8 mouse cellular contexts compared by ENCODE assay signal in genomic region chr13:99564346-99564745, GRCm38 (mm10). TPM values are rescaled to one million over a fixed set of nuclear protein-coding genes. Genes with fewer than 3 reads are reported as not detected.
A peak's percentile ranks its signal among the peaks of the same experiment; 100 is the strongest.
DNase-seq lines count a peak whose midpoint lies in the region; ATAC-seq lines count a peak whose summit lies in the region.

No protein-coding gene starts in this region.

- no peaks in the 10 kb centered on the region for H3K9me3 ChIP-seq in midbrain, embryonic 11.5 days (ENCODE audit: control insufficient read depth, low read length)
- H3K9me3 ChIP-seq in midbrain, embryonic 16.5 days (replicated peaks; ENCODE audit: control insufficient read depth, low read length, poor library complexity, severe bottlenecking), result no peaks in the 10 kb centered on the region

- no peak overlapping the region for H3K4me2 ChIP-seq in midbrain, embryonic 11.5 days
- H3K4me2 ChIP-seq in midbrain, embryonic 16.5 days (ENCODE audit: low read length), result no peak overlapping the region

- H3K4me3 ChIP-seq in midbrain, embryonic 11.5 days (ENCODE audit: low read depth, low read length), result no peak overlapping the region
- no peak overlapping the region for H3K4me3 ChIP-seq in midbrain, embryonic 16.5 days (ENCODE audit: low read depth, low read length)

- 33% methylated on average over 3 of the region's 3 CpGs for WGBS in midbrain, embryonic 11.5 days
- WGBS in midbrain, embryonic 16.5 days, result 47% methylated on average over 3 of the region's 3 CpGs

- H3K9ac ChIP-seq in midbrain, embryonic 11.5 days (ENCODE audit: low read length), result no peak overlapping the region
- H3K9ac ChIP-seq in midbrain, embryonic 16.5 days (ENCODE audit: low read depth, low read length), result no peak overlapping the region

- peak; percentile 46 for DNase-seq in adrenal gland, postnatal 25 days
- DNase-seq in adrenal gland, adult 8-10 months, result no peak
- peak; percentile 90 for DNase-seq in midbrain, embryonic 11.5 days (ENCODE audit: low spot score, missing footprints)
- peak; percentile 83 for DNase-seq in embryo, embryonic 10.5 days (ENCODE audit: low spot score)
- DNase-seq in lung, postnatal 36 days, result peak; percentile 11
- DNase-seq in urinary bladder, adult 2 months (ENCODE audit: low spot score), result no peak

- ATAC-seq in midbrain, embryonic 11.5 days (ENCODE audit: low FRiP score), result no peak
- no peak for ATAC-seq in midbrain, embryonic 16.5 days
- no peak for ATAC-seq in CD4-positive, CD25-positive, alpha-beta regulatory T cell, adult 4 months

- H3K27ac ChIP-seq in midbrain, embryonic 11.5 days (ENCODE audit: low read depth, low read length), result no peak overlapping the region
- no peak overlapping the region for H3K27ac ChIP-seq in midbrain, embryonic 16.5 days (ENCODE audit: low read length)

- H3K36me3 ChIP-seq in midbrain, embryonic 11.5 days (ENCODE audit: control insufficient read depth, insufficient read depth, low read length), result no peaks in the 10 kb centered on the region
- H3K36me3 ChIP-seq in midbrain, embryonic 16.5 days (ENCODE audit: control insufficient read depth, insufficient read depth, low read length), result no peaks in the 10 kb centered on the region

- no peaks in the 10 kb centered on the region for H3K27me3 ChIP-seq in midbrain, embryonic 11.5 days (ENCODE audit: control insufficient read depth, insufficient read depth, low read length)
- no peaks in the 10 kb centered on the region for H3K27me3 ChIP-seq in midbrain, embryonic 16.5 days (ENCODE audit: control insufficient read depth, insufficient read depth, low read depth, low read length)

- peaks cover 10% of the 10 kb centered on the region; the same call in 1 of the 2 replicates for H3K4me1 ChIP-seq in midbrain, embryonic 11.5 days (ENCODE audit: control insufficient read depth, insufficient read depth, low read length)
- peaks cover 17% of the 10 kb centered on the region for H3K4me1 ChIP-seq in midbrain, embryonic 16.5 days (ENCODE audit: control insufficient read depth, insufficient read depth, low read length)

RNA-seq across cellular contexts. Expression of gene Map1b, which starts 48.0 kb away (rescaled TPM):
- total RNA-seq in adrenal gland, postnatal 25 days (2021), result 69.6 and 75.6 TPM in 2 replicates
- total RNA-seq in adrenal gland, adult 8-10 months (2022), result 100 to 1,000 TPM in 2 of 4 experiments, 10 to 100 TPM in 2; 82.9 to 169 (median 120) TPM
- polyA plus RNA-seq in midbrain, embryonic 11.5 days (2014; fragmentation: Nextera tagmentation; extraction: Ambion mirVana), result 911 and 979 TPM in 2 replicates
- polyA plus RNA-seq in midbrain, embryonic 16.5 days (2015; fragmentation: Nextera tagmentation; extraction: Ambion mirVana), result 1,966 and 2,233 TPM in 2 replicates
- under 1 TPM; 0.16 to 0.26 TPM for polyA plus RNA-seq in CD4-positive, CD25-positive, alpha-beta regulatory T cell, adult 4 months (2017; shearing (Covaris generic))
- polyA plus RNA-seq in urinary bladder, adult 2 months (2012; rRNA removed), result 7.6 and 16.2 TPM in 2 replicates

Comparison
In these comparisons a context has a peak if more than half of its experiments do, and no peak if none do; other contexts are left out.
1. DNase-seq: peak in adrenal gland, postnatal 25 days (single experiment), midbrain, embryonic 11.5 days (single experiment), embryo, embryonic 10.5 days (single experiment) and lung, postnatal 36 days (single experiment); none in adrenal gland, adult 8-10 months (single experiment) and urinary bladder, adult 2 months (single experiment).
2. RNA of gene Map1b, which starts 48.0 kb away (polyA plus RNA-seq): 1,966 to 2,233 TPM in midbrain, embryonic 16.5 days and 911 to 979 TPM in midbrain, embryonic 11.5 days; 7.6 to 16.2 TPM in urinary bladder, adult 2 months and 0.16 to 0.26 TPM in CD4-positive, CD25-positive, alpha-beta regulatory T cell, adult 4 months; every median in the first group is over 10 times any median in the second.